Mouse (Mus musculus): ENCODE results near the gene Bcap31.

Bcap31 gene

GRCm38 (mm10) chrX:73684156-73684555 lies 31.8 kb downstream of the Bcap31 start:
- DNase-seq (ENCODE audit: extremely low spot score, low spot score), result no peak

- DNase-seq (ENCODE audit: extremely low spot score, low spot score), result no peak
These were observed 39.3 kb downstream of the Bcap31 start for GRCm38 (mm10) chrX:73676668-73677067.

GRCm38 (mm10) chrX:73675231-73675630 lies 40.7 kb downstream of the Bcap31 start:
- DNase-seq (ENCODE audit: extremely low spot score, low spot score), result no peak

GRCm38 (mm10) chrX:73673968-73674661 lies 41.9 kb downstream of the Bcap31 start:
- peak; percentile 36 for DNase-seq (ENCODE audit: extremely low spot score, low spot score)

- no peak for DNase-seq (ENCODE audit: extremely low spot score, low spot score)
These were observed 42.4 kb downstream of the Bcap31 start for GRCm38 (mm10) chrX:73673619-73673967.

GRCm38 (mm10) chrX:73672879-73673618 lies 42.9 kb downstream of the Bcap31 start, which contains the start of gene Slc6a8:
Slc6a8 (plus strand) TSS chrX:73673150.
- peak; percentile 62 for DNase-seq (ENCODE audit: extremely low spot score, low spot score)

GRCm38 (mm10) chrX:73672031-73672431 lies 43.9 kb downstream of the Bcap31 start:
- peak; percentile 37 for DNase-seq (ENCODE audit: extremely low spot score, low spot score)

- no peak for DNase-seq (ENCODE audit: extremely low spot score, low spot score)
These were observed 52.8 kb downstream of the Bcap31 start for GRCm38 (mm10) chrX:73663143-73663542.

GRCm38 (mm10) chrX:73660284-73660665 lies 55.7 kb downstream of the Bcap31 start:
- no peak for DNase-seq (ENCODE audit: extremely low spot score, low spot score)

- DNase-seq (ENCODE audit: extremely low spot score, low spot score), result peak; percentile 40
These were observed 56.2 kb downstream of the Bcap31 start, which contains the start of gene Pnck for GRCm38 (mm10) chrX:73659575-73660283. Pnck (minus strand) TSS chrX:73660117.

- no peak for DNase-seq (ENCODE audit: extremely low spot score, low spot score)
These were observed 56.9 kb downstream of the Bcap31 start for GRCm38 (mm10) chrX:73658936-73659574.

- no peak for DNase-seq (ENCODE audit: extremely low spot score, low spot score)
These were observed 57.6 kb downstream of the Bcap31 start for GRCm38 (mm10) chrX:73658391-73658790.

GRCm38 (mm10) chrX:73655529-73655928 lies 60.4 kb downstream of the Bcap31 start:
- DNase-seq (ENCODE audit: extremely low spot score, low spot score), result no peak

- peak; percentile 63 for DNase-seq (ENCODE audit: extremely low spot score, low spot score)
These were observed 61.8 kb downstream of the Bcap31 start for GRCm38 (mm10) chrX:73654177-73654576.

- DNase-seq (ENCODE audit: extremely low spot score, low spot score), result no peak
These were observed 62.6 kb downstream of the Bcap31 start for GRCm38 (mm10) chrX:73653392-73653791.

GRCm38 (mm10) chrX:73650869-73651268 lies 65.1 kb downstream of the Bcap31 start:
- DNase-seq (ENCODE audit: extremely low spot score, low spot score), result no peak

- DNase-seq (ENCODE audit: extremely low spot score, low spot score), result no peak
These were observed 70.9 kb downstream of the Bcap31 start for GRCm38 (mm10) chrX:73645121-73645520.

- DNase-seq (ENCODE audit: extremely low spot score, low spot score), result peak; percentile 37
These were observed 76.0 kb downstream of the Bcap31 start for GRCm38 (mm10) chrX:73639901-73640469.

GRCm38 (mm10) chrX:73639255-73639675 lies 76.7 kb downstream of the Bcap31 start, which contains the start of gene Dusp9:
Dusp9 (plus strand) TSS chrX:73639419.
- peak; percentile 63 for DNase-seq (ENCODE audit: extremely low spot score, low spot score)

GRCm38 (mm10) chrX:73637415-73637814 lies 78.6 kb downstream of the Bcap31 start:
- DNase-seq (ENCODE audit: extremely low spot score, low spot score), result no peak

Measured in neural tube, embryonic 10.5 days (tissue).